21 mouse cellular contexts compared by ENCODE assay signal in genomic region chr7:27156005-27156404, GRCm38 (mm10). TPM values are rescaled to one million over a fixed set of nuclear protein-coding genes. Genes with fewer than 3 reads are reported as not detected.
DNase-seq lines count a peak whose midpoint lies in the region.
"Had no signal": no experiment of that assay in that cellular context is flagged by ENCODE, and none has a peak within 500 bp of the region (broad histone marks: within the 10 kb centered on the region; RNA-seq: fewer than 3 reads in every experiment).

No protein-coding gene starts in this region.

- intact Hi-C loops in left cerebral cortex, postnatal 36 days (cut with DNase I), result no loop called here
- intact Hi-C loops in left cerebral cortex, postnatal 10 days (cut with DNase I), result no loop called here

- DNase-seq in cerebellum, adult 11-12 months, result peak; percentile 29
- no peak for DNase-seq in cerebellum, adult 11 months
- DNase-seq in heart, adult 11 months, result peak; percentile 91
- DNase-seq in heart, adult 9 months (ENCODE audit: low spot score in 2 of 2), result no peak
- DNase-seq in left cerebral cortex, postnatal 36 days (ENCODE audit: low spot score in 2 of 2), result peak; percentile 64 to 74
- DNase-seq in left cerebral cortex, postnatal 10 days (ENCODE audit: extremely low spot score in 1 of 2, low spot score in 2 of 2), result no peak
- DNase-seq in embryo, embryonic 11 days, result no peak
- DNase-seq: adrenal gland, postnatal 10 days; cerebellum, postnatal 36 days; gastrocnemius, postnatal 14 days; heart, postnatal 36 days; kidney, adult 8-10 months; kidney, postnatal 4 days; thymus, postnatal 14 days had no signal

RNA-seq across cellular contexts. Expression of gene Cyp2t4, which starts 2.5 kb away (rescaled TPM):
- not detected for total RNA-seq in left cerebral cortex, postnatal 36 days (2021)
- not detected for total RNA-seq in left cerebral cortex, postnatal 10 days (2021)
- total RNA-seq: adrenal gland, postnatal 10 days; CH12.LX; G1E; gastrocnemius, postnatal 14 days; granulocyte monocyte progenitor cell, adult 5-6 weeks; heart, postnatal 36 days; layer of hippocampus, postnatal 25 days; left cerebral cortex, postnatal 14 days; megakaryocyte progenitor cell, adult 5-6 weeks; neutrophil, adult 5-6 weeks had no signal

RNA-seq across cellular contexts. Expression of gene Egln2, which starts 10.6 kb away (rescaled TPM):
- total RNA-seq in left cerebral cortex, postnatal 36 days (2021), result 10 to 100 TPM; 95.1 to 98.7 TPM
- total RNA-seq in left cerebral cortex, postnatal 10 days (2021), result 10 to 100 TPM; 82.3 to 84.9 TPM

RNA-seq across cellular contexts. Expression of gene Rab4b, which starts 22.7 kb away (rescaled TPM):
- total RNA-seq in left cerebral cortex, postnatal 36 days (2021), result 10 to 100 TPM; 91.5 to 96.5 TPM
- 10 to 100 TPM; 85.4 to 89.5 TPM for total RNA-seq in left cerebral cortex, postnatal 10 days (2021)

RNA-seq across cellular contexts. Expression of gene Gm21983, which starts 24.9 kb away (rescaled TPM):
- not detected for total RNA-seq in left cerebral cortex, postnatal 36 days (2021)
- not detected for total RNA-seq in left cerebral cortex, postnatal 10 days (2021)
- total RNA-seq: adrenal gland, postnatal 10 days; G1E; gastrocnemius, postnatal 14 days; granulocyte monocyte progenitor cell, adult 5-6 weeks; heart, postnatal 36 days; layer of hippocampus, postnatal 25 days; left cerebral cortex, postnatal 14 days; megakaryocyte progenitor cell, adult 5-6 weeks; neutrophil, adult 5-6 weeks had no signal

RNA-seq across cellular contexts. Expression of gene Mia, which starts 25.0 kb away (rescaled TPM):
- total RNA-seq in left cerebral cortex, postnatal 36 days (2021), result 1 to 10 TPM; 1.2 to 1.9 TPM
- total RNA-seq in left cerebral cortex, postnatal 10 days (2021), result 1 to 10 TPM; 1.5 to 3.2 TPM
- total RNA-seq: heart, postnatal 36 days; megakaryocyte progenitor cell, adult 5-6 weeks; neutrophil, adult 5-6 weeks had no signal

Comparison
In these comparisons a context has a peak if more than half of its experiments do, and no peak if none do; other contexts are left out.
1. DNase-seq: peak in cerebellum, adult 11-12 months (single experiment), heart, adult 11 months (single experiment) and left cerebral cortex, postnatal 36 days (2 of 2); none in cerebellum, adult 11 months (single experiment), heart, adult 9 months (0 of 2), left cerebral cortex, postnatal 10 days (0 of 2) and embryo, embryonic 11 days (single experiment).